In genomic region chr6:90514369-90514768, GRCm38 (mm10) we compare ENCODE assay signal across 8 mouse cellular contexts. TPM values are rescaled to one million over a fixed set of nuclear protein-coding genes. Genes with fewer than 3 reads are reported as not detected.
DNase-seq lines count a peak whose midpoint lies in the region; ATAC-seq lines count a peak whose summit lies in the region.
"Had no signal": no experiment of that assay in that cellular context is flagged by ENCODE, and none has a peak within 500 bp of the region (broad histone marks: within the 10 kb centered on the region; RNA-seq: fewer than 3 reads in every experiment).

No protein-coding gene starts in this region.

- peak overlapping the region; percentile 38; the same call in 1 of the 2 replicates for H3K9ac ChIP-seq in heart, embryonic 16.5 days (ENCODE audit: low read length)
- no peak overlapping the region for H3K9ac ChIP-seq in heart, embryonic 12.5 days
- no peak overlapping the region for H3K9ac ChIP-seq in intestine, embryonic 15.5 days
- H3K9ac ChIP-seq in liver, embryonic 13.5 days: no peak overlapping the region

- no peak for ATAC-seq in heart, embryonic 16.5 days (replicated peaks; ENCODE audit: extremely low read depth, insufficient read depth, low FRiP score)
- no peak for ATAC-seq in heart, embryonic 12.5 days (ENCODE audit: insufficient number of reproducible peaks, low FRiP score)
- ATAC-seq in intestine, embryonic 15.5 days: peak; percentile 58
- peak; percentile 68 for ATAC-seq in liver, embryonic 13.5 days (ENCODE audit: low read depth)

- peaks cover 11% of the 10 kb centered on the region for H3K4me1 ChIP-seq in heart, embryonic 16.5 days (ENCODE audit: control insufficient read depth, insufficient read depth, low read length)
- peaks cover 11% of the 10 kb centered on the region; the same call in 1 of the 2 replicates for H3K4me1 ChIP-seq in heart, embryonic 12.5 days (replicated peaks)
- H3K4me1 ChIP-seq in intestine, embryonic 15.5 days (replicated peaks): no peaks in the 10 kb centered on the region
- no peaks in the 10 kb centered on the region for H3K4me1 ChIP-seq in liver, embryonic 13.5 days (replicated peaks)

- no peaks in the 10 kb centered on the region for H3K27me3 ChIP-seq in heart, embryonic 16.5 days (ENCODE audit: control insufficient read depth, insufficient read depth, low read length)
- no peaks in the 10 kb centered on the region for H3K27me3 ChIP-seq in heart, embryonic 12.5 days (replicated peaks)
- H3K27me3 ChIP-seq in intestine, embryonic 15.5 days (replicated peaks): no peaks in the 10 kb centered on the region
- no peaks in the 10 kb centered on the region for H3K27me3 ChIP-seq in liver, embryonic 13.5 days

- H3K9me3 ChIP-seq in heart, embryonic 16.5 days (replicated peaks; ENCODE audit: control insufficient read depth, low read length): no peaks in the 10 kb centered on the region
- no peaks in the 10 kb centered on the region for H3K9me3 ChIP-seq in heart, embryonic 12.5 days (replicated peaks)
- no peaks in the 10 kb centered on the region for H3K9me3 ChIP-seq in intestine, embryonic 15.5 days
- no peaks in the 10 kb centered on the region for H3K9me3 ChIP-seq in liver, embryonic 13.5 days (replicated peaks)

- H3K36me3 ChIP-seq in heart, embryonic 16.5 days (ENCODE audit: control insufficient read depth, insufficient read depth): no peaks in the 10 kb centered on the region
- no peaks in the 10 kb centered on the region for H3K36me3 ChIP-seq in heart, embryonic 12.5 days
- no peaks in the 10 kb centered on the region for H3K36me3 ChIP-seq in intestine, embryonic 15.5 days
- no peaks in the 10 kb centered on the region for H3K36me3 ChIP-seq in liver, embryonic 13.5 days

- no peak for DNase-seq in liver, embryonic 13.5 days
- peak; percentile 71 for DNase-seq in lung, postnatal 25 days (ENCODE audit: low spot score)
- no peak for DNase-seq in cerebellum, adult 11-12 months
- no peak for DNase-seq in B cell, adult 2 months

- H3K4me2 ChIP-seq in heart, embryonic 16.5 days (ENCODE audit: low read depth, low read length): no peak overlapping the region
- H3K4me2 ChIP-seq in heart, embryonic 12.5 days: no peak overlapping the region
- H3K4me2 ChIP-seq in intestine, embryonic 15.5 days (replicated peaks): no peak overlapping the region
- no peak overlapping the region for H3K4me2 ChIP-seq in liver, embryonic 13.5 days

- no peak overlapping the region for H3K4me3 ChIP-seq in heart, embryonic 16.5 days (ENCODE audit: low read length)
- H3K4me3 ChIP-seq in heart, embryonic 12.5 days: no peak overlapping the region
- no peak overlapping the region for H3K4me3 ChIP-seq in intestine, embryonic 15.5 days (replicated peaks)
- no peak overlapping the region for H3K4me3 ChIP-seq in liver, embryonic 13.5 days (replicated peaks)
- H3K4me3 ChIP-seq: left cerebral cortex, adult 2 months had no signal

- H3K27ac ChIP-seq in heart, embryonic 16.5 days (ENCODE audit: low read length): no peak overlapping the region
- no peak overlapping the region for H3K27ac ChIP-seq in heart, embryonic 12.5 days (ENCODE audit: poor library complexity, severe bottlenecking)
- no peak overlapping the region for H3K27ac ChIP-seq in intestine, embryonic 15.5 days
- H3K27ac ChIP-seq in liver, embryonic 13.5 days: peak overlapping the region; percentile 64
- H3K27ac ChIP-seq: left cerebral cortex, adult 2 months had no signal

RNA-seq across cellular contexts. Expression of gene Aldh1l1, which starts 28.1 kb away (rescaled TPM):
- 4.6 and 6.5 TPM in 2 replicates for polyA plus RNA-seq in heart, embryonic 16.5 days (2015; fragmentation: Nextera tagmentation; extraction: Ambion mirVana)
- polyA plus RNA-seq in heart, embryonic 12.5 days (2016; fragmentation: Nextera tagmentation; extraction: Ambion mirVana): 1.1 and 2.1 TPM in 2 replicates
- 17.5 and 19.8 TPM in 2 replicates for polyA plus RNA-seq in intestine, embryonic 15.5 days (2015; fragmentation: Nextera tagmentation; extraction: Ambion mirVana)
- 12.3 and 13.1 TPM in 2 replicates for polyA plus RNA-seq in liver, embryonic 13.5 days (2015; fragmentation: Nextera tagmentation; extraction: Ambion mirVana)

RNA-seq across cellular contexts. Expression of gene Klf15, which starts 52.0 kb away (rescaled TPM):
- polyA plus RNA-seq in heart, embryonic 16.5 days (2015; fragmentation: Nextera tagmentation; extraction: Ambion mirVana): 28.2 and 28.7 TPM in 2 replicates
- 6.6 and 7.3 TPM in 2 replicates for polyA plus RNA-seq in heart, embryonic 12.5 days (2016; fragmentation: Nextera tagmentation; extraction: Ambion mirVana)
- 6.3 and 8.2 TPM in 2 replicates for polyA plus RNA-seq in intestine, embryonic 15.5 days (2015; fragmentation: Nextera tagmentation; extraction: Ambion mirVana)
- 7.8 and 9.1 TPM in 2 replicates for polyA plus RNA-seq in liver, embryonic 13.5 days (2015; fragmentation: Nextera tagmentation; extraction: Ambion mirVana)

Comparison
In these comparisons a context has a peak if more than half of its experiments do, and no peak if none do; other contexts are left out.
1. ATAC-seq: peak in intestine, embryonic 15.5 days (single experiment) and liver, embryonic 13.5 days (single experiment); none in heart, embryonic 16.5 days (single experiment) and heart, embryonic 12.5 days (single experiment).